Mouse (Mus musculus): Measurements from ENCODE around the gene Zfp276.
"Not testable (repeated sequence)": the region's sequence is repeated elsewhere in the genome, so short reads cannot be mapped to it uniquely, and the experiment has no call there.

The Zfp276 gene

DNA sequence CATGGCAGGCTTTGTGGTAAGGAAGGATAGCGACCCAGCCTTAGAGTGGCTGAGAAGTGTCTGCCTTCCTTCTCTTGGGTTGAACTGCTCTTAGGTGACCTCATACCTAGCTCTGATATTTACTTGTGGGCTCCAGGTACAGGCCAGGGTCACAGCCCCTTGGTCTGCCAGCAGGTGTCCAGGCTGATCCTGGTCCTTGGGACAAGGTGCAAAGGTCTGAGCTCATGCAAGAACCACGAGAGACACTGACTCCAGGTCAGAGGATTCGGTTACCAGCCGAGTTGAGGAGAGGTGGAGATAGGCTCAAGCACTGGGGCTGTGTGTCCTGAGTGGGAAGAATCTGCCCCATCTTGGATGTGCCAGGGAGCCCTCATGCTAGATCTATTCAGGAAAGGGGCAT lies 9.6 kb upstream of the Zfp276 start:
- DNase-seq (ENCODE audit: extremely low read depth, low read depth, low spot score), result no peak

DNA sequence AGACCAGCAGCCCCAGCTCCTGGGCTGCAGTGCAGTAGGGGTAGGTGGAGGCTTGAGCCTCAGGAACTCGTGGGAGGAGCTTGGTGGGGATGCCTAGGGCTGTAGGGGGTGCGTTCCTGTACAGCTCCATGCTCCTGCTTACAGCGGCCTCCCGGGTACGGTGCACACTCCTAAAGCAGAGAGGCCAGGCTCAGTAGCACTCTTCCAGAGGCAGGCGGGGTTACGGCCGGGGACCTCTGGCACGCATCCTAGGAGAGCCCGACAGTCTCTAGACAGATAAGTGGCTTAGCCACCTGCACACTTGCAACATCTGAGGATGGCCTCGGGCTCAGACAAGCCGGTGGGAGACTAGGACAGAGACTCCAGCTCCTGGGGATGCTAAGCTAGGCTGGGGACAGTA lies 8.5 kb upstream of the Zfp276 start:
- DNase-seq (ENCODE audit: extremely low read depth, low read depth, low spot score), result no peak

DNA sequence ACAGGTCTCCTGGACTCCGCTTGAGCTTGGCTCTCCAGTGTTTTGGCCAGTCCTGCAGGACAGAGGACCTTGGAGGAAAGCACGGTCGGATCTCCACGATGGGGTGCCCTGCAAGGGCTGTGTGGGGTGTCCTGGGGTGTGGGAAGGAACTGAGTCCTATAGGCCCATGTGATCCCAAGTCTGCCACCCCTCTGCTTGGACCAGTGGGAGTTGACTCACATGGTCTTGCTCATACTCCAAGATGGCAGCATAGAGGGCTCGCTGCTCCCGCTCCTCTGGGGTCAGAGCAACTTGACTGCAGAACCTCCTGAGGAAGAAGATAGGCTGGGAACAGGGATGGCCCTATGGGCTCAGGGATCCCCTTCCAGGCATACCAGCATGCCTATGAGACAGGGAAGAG lies 6.2 kb upstream of the Zfp276 start:
- DNase-seq (ENCODE audit: extremely low read depth, low read depth, low spot score), result no peak

DNA sequence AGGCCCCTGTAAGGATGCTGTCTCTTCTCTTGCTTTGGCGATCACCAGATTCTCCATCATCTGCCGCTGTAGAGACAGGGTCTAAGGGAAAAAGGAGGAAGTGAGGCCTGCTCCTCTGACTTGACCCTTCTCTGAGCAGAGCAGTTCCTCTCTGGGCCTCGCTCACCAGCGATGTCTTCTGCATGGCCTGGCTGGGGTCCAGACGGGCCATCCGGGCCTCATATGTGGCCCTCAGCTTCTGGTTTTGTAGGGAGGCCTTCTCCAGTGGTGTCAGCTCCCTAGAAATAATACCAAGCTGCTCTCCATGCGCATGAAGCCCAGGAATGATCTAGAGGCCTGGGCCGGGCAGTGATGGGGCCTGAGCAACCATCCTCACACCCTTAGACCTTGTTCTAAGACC lies 5.4 kb upstream of the Zfp276 start:
- no peak for DNase-seq (ENCODE audit: extremely low read depth, low read depth, low spot score)

DNA sequence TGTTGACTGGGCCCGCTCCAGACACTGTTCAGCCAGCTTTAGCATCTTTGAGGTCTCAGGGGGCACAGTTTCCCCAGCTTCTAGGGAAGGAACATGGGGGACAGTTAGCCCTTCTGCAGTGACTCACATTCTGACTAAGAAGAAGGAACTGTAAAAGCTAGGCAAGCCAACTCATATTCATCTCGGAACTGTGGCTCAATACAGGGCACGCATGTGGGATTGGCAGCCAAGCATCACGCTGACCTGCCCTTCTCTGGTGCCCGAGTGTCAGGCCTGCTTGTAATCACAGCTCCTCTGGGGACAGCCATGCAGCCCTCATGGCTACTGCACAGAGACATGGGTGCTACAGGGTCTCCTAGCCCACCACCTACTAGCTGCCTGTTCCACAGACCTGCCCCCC lies 3.1 kb upstream of the Zfp276 start:
- DNase-seq (ENCODE audit: extremely low read depth, low read depth, low spot score), result no peak

DNA sequence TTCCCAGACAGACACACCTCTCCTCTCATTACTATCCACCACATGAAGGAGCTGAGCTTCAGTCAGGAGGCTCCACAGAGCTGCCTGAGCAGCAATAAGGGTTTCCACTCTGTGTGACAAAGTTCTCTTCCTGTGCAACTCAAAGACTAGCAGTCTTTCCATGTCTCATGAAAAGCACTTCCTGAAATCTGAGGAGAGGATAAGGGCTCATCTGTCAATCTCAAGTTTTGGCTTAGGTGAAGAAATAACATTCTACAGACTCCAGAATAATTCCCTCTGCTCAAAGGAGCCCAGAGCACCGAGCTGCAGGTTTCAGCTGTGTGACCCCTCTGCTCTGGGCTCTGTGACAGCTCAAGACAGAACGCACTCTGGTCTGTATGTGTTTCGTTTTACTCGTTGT lies 1.1 kb upstream of the Zfp276 start:
- no peak for DNase-seq (ENCODE audit: extremely low read depth, low read depth, low spot score)

DNA sequence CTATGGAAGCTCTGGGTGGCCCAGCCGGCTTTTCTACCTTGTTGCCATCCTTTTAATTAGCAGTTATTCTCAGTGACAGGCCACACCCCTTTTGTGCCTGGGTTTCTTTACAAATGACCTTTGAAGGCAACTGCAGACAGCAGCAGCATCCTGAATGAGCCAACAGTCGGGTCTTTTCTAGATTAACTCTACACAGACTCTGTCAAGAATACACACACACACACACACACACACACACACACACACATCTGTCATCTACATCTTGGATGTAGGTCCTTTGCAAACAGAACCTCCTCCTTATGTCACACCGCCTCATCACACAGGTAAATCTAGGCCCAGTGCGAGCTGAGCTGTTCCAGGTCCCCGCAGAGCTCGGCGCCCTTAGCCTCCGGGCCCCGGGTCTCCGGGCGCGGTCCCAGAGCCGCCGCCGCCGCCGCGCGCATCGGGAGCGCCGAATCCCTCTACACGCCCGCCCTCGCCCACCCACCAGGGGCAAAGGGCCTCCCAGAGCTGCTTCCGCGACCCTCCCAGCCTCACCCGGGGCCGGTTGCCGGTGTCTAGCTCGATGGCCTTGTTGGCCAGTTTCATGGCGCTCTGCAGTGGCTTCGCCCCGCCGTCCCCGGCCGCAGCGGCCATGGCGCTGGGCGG lies 420 bp upstream of the Zfp276 start:
- no peak for DNase-seq (ENCODE audit: extremely low read depth, low read depth, low spot score)

DNA sequence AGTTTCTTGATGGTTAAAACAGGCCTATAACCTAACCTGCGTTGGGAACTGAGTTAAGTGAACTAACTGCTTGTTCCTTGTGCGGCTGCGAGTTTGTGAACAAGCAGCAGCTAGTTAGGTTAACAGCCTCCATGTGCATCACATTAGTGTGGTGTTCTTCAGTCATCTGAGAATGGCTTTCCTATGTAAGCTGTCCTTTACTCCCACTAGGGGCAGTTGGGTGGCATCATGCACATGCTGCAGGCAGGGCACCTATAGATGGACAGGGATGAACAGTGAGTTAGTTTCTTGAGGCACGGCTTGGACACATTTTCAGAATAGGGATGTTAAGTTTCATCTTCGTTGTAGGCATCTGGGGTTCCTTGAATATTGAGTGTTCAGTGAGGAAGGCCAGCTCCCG lies 1.2 kb downstream of the Zfp276 start:
- no peak for DNase-seq (ENCODE audit: extremely low read depth, low read depth, low spot score)

DNA sequence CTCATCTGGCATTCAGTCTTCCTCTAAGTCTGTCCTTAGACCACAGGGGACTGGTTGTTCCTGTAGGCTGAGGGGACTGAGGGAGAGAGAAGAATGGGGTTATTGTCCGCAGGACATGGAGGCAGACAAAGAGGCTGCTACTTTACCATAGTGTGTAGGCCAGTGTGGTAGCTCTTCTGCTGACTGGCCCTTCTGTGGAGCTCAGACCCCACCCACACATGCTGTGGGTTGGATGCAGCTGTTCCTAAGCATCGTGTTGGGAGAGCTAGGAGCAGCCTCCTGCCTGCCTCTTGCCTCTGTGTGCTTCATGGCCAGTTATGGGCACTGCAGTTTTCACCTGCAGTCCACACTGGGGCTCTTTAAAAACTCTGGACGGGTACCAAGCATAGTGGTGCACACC lies 3.1 kb downstream of the Zfp276 start:
- no peak for DNase-seq (ENCODE audit: extremely low read depth, low read depth, low spot score)

DNA sequence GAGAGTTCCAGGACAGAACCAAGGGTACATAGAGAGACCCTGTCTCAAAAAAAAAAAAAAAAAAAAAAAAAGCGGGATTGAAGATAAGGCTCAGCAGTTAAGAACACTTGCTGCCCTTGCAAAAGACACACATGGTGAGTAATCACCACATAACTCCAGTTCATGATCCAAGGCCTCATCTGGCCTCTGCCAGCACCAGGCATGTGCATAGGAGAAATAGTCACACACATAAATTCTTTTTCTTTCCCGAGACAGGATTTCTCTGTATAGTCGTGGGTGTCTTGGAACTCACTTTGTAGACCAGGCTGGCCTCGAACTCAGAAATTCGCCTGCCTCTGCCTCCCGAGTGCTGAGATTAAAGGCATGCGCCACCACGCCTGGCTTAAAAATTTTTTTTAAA lies 3.6 kb downstream of the Zfp276 start:
- DNase-seq (ENCODE audit: extremely low read depth, low read depth, low spot score), result not testable (repeated sequence)

DNA sequence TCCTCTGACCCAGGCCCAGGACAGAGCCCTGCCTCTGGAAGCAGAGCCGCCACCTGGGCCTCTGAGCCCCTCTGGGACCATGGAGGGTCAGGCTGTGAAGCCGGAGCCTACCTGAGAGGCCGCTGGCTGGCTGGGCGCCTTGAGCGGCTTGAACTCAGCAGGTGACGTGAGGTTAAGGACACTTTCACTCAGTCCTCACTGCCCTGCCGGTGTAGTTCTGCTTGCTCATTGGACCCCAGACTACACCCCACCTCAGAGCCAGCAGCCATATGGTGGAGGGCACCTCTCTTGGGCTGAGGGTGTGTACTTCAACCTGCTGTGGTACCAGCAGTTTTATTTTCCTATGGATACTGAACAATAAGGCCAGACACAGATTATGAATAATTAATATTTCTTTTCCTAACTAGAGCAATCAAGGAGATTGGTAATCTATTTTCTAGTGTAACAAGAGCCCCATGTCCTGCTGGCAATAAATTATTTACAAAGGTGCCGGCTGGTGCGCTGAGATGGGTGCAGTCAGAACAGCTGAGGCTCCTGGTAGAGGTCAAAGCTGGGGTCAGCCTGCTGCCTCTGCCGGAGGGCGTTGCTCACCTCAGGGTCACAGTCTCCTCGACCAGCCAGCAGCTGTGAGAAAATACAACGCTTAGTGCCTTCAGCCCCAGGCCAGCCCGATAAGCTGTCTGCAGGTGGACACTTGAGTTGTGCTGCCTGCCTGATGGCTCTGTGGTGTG lies 14.1 kb downstream of the Zfp276 start:
- DNase-seq (ENCODE audit: extremely low read depth, low read depth, low spot score), result no peak

DNA sequence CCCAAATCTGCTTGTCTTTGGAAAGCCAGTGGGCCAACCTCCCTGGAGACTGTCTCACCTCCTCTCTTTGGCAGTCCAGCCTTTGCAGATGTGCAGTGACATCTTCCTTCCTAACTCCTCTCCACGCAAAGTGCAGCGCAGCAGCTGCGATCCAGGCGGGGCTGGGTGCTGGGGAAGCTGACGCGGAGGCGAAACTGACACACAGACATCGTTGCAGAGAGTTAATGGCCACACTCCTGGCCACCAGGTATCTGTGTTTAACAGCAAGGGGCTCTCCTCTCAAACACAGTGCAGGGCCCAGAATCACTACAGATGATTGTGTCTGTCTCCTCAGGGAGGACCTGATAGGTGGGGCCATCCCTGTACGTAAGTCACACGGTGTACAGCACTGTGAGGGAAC lies 17.2 kb downstream of the Zfp276 start:
- DNase-seq (ENCODE audit: extremely low read depth, low read depth, low spot score), result no peak

DNA sequence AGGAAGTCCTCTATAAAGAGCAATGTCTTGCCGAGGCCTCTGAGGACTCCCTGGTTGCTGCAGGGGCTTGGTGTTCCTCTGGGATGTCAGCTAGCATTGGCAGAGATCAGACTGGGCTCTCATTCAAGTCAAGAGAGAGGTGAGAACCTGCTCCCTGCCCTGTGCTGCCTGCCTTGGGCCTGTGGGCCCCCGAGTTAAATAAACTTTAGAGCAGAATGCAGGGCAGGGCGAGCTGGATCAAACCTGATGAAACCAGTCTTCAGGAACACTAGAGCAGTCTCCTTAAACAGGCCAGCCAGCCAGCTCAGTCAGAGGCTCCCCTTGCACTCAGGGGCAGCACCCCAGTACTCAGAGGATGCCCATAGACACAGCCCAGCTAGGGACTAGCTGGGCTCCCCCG lies 17.9 kb downstream of the Zfp276 start:
- no peak for DNase-seq (ENCODE audit: extremely low read depth, low read depth, low spot score)

DNA sequence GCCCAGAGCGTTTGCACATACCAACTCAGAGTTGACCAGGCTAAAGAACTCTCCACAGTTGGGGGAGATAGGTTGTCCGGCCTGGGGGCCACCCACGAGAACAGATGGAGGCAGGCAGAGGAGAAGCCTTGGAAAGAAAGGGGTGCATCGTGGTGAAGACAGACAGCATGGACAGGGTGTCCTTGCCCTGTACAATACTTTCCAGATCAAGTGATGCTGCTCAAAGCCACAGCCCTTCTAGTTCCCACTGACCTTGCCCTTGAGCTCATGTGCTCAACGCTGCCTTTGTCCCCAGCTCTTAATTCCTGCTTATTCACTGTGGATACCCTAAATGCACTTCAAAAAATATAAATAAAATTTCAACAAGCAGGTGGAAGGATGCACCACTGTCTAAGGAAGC lies 20.5 kb downstream of the Zfp276 start:
- no peak for DNase-seq (ENCODE audit: extremely low read depth, low read depth, low spot score)

DNA sequence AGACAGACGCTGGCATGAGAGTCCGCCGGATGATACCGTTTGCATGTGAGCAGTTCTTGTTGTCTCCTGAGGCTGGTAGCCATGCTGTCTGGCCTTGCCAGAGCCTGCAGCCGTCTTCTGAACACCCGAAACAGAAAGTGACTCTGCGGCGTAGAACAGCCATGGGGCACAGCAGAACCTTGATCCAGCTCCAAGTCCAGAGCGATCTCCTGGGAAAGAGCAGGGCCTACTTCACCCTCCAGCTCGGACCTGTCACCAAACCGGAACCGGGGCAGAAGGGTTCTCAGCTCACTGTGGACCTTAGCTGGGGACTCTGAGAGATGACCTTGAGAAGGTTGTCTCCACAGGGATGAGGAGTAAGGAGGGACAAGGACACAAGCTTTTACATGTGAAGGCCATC lies 21.1 kb downstream of the Zfp276 start:
- DNase-seq (ENCODE audit: extremely low read depth, low read depth, low spot score), result no peak

DNA sequence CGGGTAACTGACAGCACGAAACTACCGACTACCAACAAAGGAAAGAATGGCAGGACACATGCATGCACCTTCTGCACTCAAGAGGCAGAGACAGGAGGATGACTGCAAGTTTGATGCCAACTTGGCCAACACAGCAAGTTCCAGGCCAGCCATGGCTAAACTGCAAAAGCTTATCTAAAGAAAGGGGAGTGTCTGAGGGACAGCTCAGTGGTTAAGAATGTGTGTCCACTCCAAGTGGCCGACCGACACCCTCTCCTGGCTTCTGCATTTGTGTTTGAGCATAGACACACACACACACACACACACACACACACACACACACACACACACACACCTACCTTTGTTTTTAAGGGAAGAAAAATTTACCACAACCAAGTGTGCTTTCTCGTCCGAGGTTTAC lies 24.4 kb downstream of the Zfp276 start:
- no peak for DNase-seq (ENCODE audit: extremely low read depth, low read depth, low spot score)

DNA sequence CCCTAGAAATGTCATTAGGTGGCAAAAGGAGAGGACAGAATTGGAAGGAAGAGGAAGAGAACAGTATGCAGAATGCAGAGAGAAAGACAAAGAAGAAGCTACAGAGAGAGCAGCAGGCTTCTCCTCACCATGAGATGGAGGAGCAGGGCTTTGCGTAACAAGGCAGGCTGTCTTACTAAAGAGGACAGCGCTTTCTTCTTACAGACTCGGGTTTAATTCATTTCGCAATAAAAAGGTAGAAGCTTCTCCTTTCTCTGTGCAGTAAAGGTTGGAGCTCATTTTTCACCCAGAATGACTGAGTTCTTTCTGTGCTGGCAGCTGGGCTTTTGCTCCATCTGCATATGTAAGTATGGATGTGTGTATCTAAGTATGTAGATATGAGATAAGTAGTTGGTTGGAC lies 25.8 kb downstream of the Zfp276 start:
- DNase-seq (ENCODE audit: extremely low read depth, low read depth, low spot score), result peak; percentile 19

DNA sequence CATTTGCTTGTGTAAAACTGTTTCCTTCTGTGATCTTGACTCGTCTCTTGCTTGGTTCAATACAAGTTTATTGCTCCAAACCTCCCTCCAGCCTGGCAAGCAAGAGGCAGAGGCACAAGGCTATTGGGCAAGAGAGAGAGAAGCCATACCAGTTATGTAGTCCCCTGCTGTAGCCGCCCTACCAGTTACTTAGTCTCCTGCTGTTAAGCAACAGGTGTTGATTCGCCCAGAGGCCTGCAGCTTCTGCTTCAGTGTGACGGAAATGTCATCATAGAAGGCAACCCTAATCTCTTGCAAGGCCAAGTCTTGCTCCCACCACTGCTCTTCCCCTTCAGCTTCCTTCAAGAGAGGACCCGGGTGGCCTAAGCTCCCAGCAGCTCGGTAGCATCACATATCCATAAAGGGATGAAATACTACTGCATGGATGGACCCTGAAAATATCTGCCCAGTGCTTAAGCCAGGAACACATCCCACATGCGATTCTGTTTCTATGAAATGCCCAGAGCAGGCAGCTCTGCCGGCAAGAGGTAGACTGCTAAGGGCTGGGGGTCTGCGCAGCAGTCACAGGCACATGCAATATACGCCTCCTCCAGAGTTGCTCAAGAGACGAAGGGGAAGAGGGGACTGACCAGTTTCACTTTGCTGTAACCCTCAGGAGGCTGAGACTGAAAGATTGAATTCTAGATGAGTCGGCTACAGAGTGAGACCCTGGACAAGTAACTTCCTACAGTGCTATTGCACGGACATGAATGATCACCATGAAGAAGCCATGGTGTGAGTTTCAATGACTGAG lies 26.5 kb downstream of the Zfp276 start:
- DNase-seq (ENCODE audit: extremely low read depth, low read depth, low spot score), result peak; percentile 83

DNA sequence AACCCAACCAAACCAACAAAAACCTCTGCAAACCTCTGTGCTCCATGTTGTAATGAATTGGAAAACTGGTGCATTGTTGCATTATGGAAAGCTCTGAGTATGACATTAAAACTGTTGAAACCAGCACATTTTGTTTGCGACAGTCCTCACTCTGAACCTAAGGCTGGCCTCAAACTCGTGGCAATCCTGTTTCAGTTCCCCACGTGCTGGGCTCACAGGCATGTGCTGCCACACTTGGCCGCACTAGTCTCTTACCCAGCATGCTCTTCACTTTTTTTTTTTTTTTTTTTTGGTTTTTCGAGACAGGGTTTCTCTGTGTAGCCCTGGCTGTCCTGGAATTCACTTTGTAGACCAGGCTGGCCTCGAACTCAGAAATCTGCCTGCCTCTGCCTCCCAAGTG lies 29.0 kb downstream of the Zfp276 start:
- DNase-seq (ENCODE audit: extremely low read depth, low read depth, low spot score), result not testable (repeated sequence)

DNA sequence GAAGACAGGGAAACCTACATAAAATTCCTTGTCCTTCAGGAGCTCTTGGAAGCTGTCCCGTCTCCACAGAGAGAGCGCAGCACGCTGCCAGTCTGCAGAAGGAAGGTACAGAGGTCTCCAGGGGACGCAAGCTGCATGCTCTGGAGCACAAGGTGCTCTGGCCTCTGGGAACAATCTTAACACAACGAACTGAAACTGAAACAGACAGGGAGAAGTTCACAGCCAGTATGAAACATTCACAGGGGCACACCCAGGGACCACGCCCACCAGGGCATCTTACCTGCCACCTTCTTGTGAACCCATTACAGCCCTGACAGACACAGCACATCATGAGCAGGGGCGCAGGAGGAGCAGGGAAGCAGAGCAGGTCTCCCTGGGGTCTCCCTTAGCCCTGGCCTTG lies 30.0 kb downstream of the Zfp276 start:
- DNase-seq (ENCODE audit: extremely low read depth, low read depth, low spot score), result no peak

DNA sequence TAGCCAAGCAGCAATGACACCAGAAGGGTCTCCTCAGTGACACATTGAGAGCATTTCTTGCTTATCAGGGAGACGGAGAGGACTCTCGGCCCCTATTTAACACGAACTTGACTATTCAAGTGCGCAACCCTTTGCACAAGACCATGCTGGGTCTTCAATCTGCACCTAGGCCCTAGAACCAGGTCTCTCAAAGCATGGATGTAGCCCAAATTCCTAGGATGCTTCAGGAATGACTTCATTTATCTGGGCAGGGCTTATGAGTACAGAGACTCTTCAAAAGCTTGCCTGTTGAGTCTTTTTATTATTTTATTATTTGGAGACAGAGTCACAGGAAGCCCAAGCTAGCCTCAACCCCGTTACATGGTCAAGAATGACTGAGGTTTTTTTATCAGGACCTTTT lies 30.5 kb downstream of the Zfp276 start:
- DNase-seq (ENCODE audit: extremely low read depth, low read depth, low spot score), result no peak

DNA sequence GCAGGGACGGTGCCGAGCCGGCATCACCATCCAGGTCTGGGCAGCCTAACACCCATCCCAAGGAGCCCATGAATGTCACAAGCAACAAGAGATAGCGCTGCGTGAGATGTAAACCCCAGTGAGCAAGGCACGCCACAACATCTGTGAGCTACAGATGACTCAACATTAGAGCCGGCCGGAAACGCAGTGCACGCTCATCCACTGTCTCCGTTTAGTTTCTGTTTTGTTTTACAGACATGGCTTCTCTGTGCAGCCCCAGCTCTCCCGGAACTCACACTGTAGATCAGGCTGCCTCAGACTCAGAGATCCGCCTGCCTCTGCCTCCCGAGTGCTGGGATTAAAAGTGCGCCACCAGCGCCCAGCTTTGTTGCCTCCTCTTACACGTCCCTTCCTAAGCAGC lies 33.4 kb downstream of the Zfp276 start:
- DNase-seq (ENCODE audit: extremely low read depth, low read depth, low spot score), result no peak

Data from fat pad, adult 2 months (tissue).